Mouse (Mus musculus) cerebellum, postnatal 14 days (tissue): ENCODE measurements at regions not wholly inside any gene's neighbourhood (a gene's known extent, or its start where the extent isn't known, plus 50 kb on each side); places are given as distances from the start of the nearest gene placed in this dataset.

Source experiments
- DNase-seq, 2 experiments: peaks; one replicate each; pipeline ENCODE4 v3.0.0; 2021; ENCODE audit warnings: mixed read lengths in 2 of 2

- DNase-seq: peak; percentile 81 to 84
Measured at GRCm38 (mm10) chr2:67332211-67332610, 81.3 kb upstream of the Gm21830 start.

GRCm38 (mm10) chr2:67344711-67345110 is 68.8 kb upstream of the Gm21830 start:
- DNase-seq: peak in 1 of 2 experiments; percentile 4
